Comparison of ENCODE assay signal across 14 mouse cellular contexts in genomic region chr19:55562487-55563147, GRCm38 (mm10).
DNase-seq lines count a peak whose midpoint lies in the region; ATAC-seq and TF ChIP-seq lines count a peak whose summit lies in the region.
"Had no signal": no experiment of that assay in that cellular context is flagged by ENCODE, and none has a peak within 500 bp of the region (broad histone marks: within the 10 kb centered on the region; RNA-seq: fewer than 3 reads in every experiment).

No protein-coding gene starts in this region.

- H3K27ac ChIP-seq in heart, embryonic 12.5 days (ENCODE audit: poor library complexity, severe bottlenecking): peak overlapping the region; percentile 80
- H3K27ac ChIP-seq in stomach, embryonic 15.5 days: peak overlapping the region; percentile 48; the same call in 1 of the 2 replicates
- H3K27ac ChIP-seq in stomach, postnatal 0 days (replicated peaks): no peak overlapping the region
- peak overlapping the region; percentile 12; the same call in 1 of the 2 replicates for H3K27ac ChIP-seq in embryonic facial prominence, embryonic 10.5 days (replicated peaks)
- H3K27ac ChIP-seq: kidney, postnatal 0 days; neural tube, embryonic 13.5 days had no signal

- no peak for TF ChIP-seq EP300 in stomach, postnatal 0 days (optimal IDR thresholded peaks at IDR 0.05)

- WGBS in heart, embryonic 12.5 days: 56% methylated on average over 14 of the region's 14 CpGs
- WGBS in stomach, embryonic 15.5 days: 67% methylated on average over 14 of the region's 14 CpGs
- 63% methylated on average over 14 of the region's 14 CpGs for WGBS in stomach, postnatal 0 days
- 88% methylated on average over 14 of the region's 14 CpGs for WGBS in embryonic facial prominence, embryonic 10.5 days

- no peak overlapping the region for H3K9ac ChIP-seq in heart, embryonic 12.5 days
- no peak overlapping the region for H3K9ac ChIP-seq in stomach, embryonic 15.5 days
- H3K9ac ChIP-seq in stomach, postnatal 0 days (ENCODE audit: low read length): no peak overlapping the region
- H3K9ac ChIP-seq: forebrain, postnatal 0 days; neural tube, embryonic 13.5 days had no signal

- H3K27me3 ChIP-seq in heart, embryonic 12.5 days (replicated peaks): 0 out of 2 replicates have a peak, but pooled peaks cover 2% of the 10 kb centered on the region
- H3K27me3 ChIP-seq in stomach, embryonic 15.5 days (replicated peaks): no peaks in the 10 kb centered on the region
- H3K27me3 ChIP-seq in stomach, postnatal 0 days (ENCODE audit: control insufficient read depth, insufficient read depth, low read length): no peaks in the 10 kb centered on the region
- peaks cover 59% of the 10 kb centered on the region for H3K27me3 ChIP-seq in embryonic facial prominence, embryonic 10.5 days (replicated peaks; ENCODE audit: low read depth, poor library complexity, severe bottlenecking)
- H3K27me3 ChIP-seq: megakaryocyte, embryonic 14.5 days had no signal

- H3K4me2 ChIP-seq in heart, embryonic 12.5 days: no peak overlapping the region
- H3K4me2 ChIP-seq in stomach, embryonic 15.5 days: no peak overlapping the region
- no peak overlapping the region for H3K4me2 ChIP-seq in stomach, postnatal 0 days (replicated peaks; ENCODE audit: low read depth)
- H3K4me2 ChIP-seq: neural tube, embryonic 13.5 days had no signal

- TF ChIP-seq CTCF in stomach, postnatal 0 days (IDR thresholded peaks at IDR 0.05; ENCODE audit: low read depth): no peak

- no peaks in the 10 kb centered on the region for H3K9me3 ChIP-seq in heart, embryonic 12.5 days (replicated peaks)
- H3K9me3 ChIP-seq in stomach, embryonic 15.5 days: no peaks in the 10 kb centered on the region
- H3K9me3 ChIP-seq in stomach, postnatal 0 days (ENCODE audit: control insufficient read depth, low read length): no peaks in the 10 kb centered on the region
- H3K9me3 ChIP-seq in embryonic facial prominence, embryonic 10.5 days: no peaks in the 10 kb centered on the region
- H3K9me3 ChIP-seq: megakaryocyte, embryonic 14.5 days; neural tube, embryonic 13.5 days had no signal

- H3K4me3 ChIP-seq in heart, embryonic 12.5 days: no peak overlapping the region
- no peak overlapping the region for H3K4me3 ChIP-seq in stomach, embryonic 15.5 days (replicated peaks)
- H3K4me3 ChIP-seq in stomach, postnatal 0 days (ENCODE audit: low read depth, low read length): no peak overlapping the region
- H3K4me3 ChIP-seq in embryonic facial prominence, embryonic 10.5 days: no peak overlapping the region
- H3K4me3 ChIP-seq: erythroblast, embryonic 14.5 days; neural tube, embryonic 13.5 days had no signal

- ATAC-seq in heart, embryonic 12.5 days (ENCODE audit: insufficient number of reproducible peaks, low FRiP score): no peak; the same call in 1 of the 2 replicates
- ATAC-seq in stomach, embryonic 15.5 days (ENCODE audit: insufficient read depth, low FRiP score, low read depth): no peak
- no peak for ATAC-seq in stomach, postnatal 0 days (ENCODE audit: low FRiP score, low TSS enrichment)
- ATAC-seq: forebrain, postnatal 0 days; lung, postnatal 0 days had no signal

- DNase-seq in heart, adult 18-20 months: no peak
- DNase-seq in stomach, postnatal 0 days (ENCODE audit: low spot score): no peak
- no peak for DNase-seq in embryonic facial prominence, embryonic 10.5 days (ENCODE audit: low spot score)
- no peak for DNase-seq in thymus, postnatal 25 days
- no peak for DNase-seq in spleen, adult 18-20 months
- DNase-seq: embryo, embryonic 11 days; forebrain, postnatal 0 days had no signal

- no peaks in the 10 kb centered on the region for H3K36me3 ChIP-seq in heart, embryonic 12.5 days
- H3K36me3 ChIP-seq in stomach, embryonic 15.5 days: no peaks in the 10 kb centered on the region
- no peaks in the 10 kb centered on the region for H3K36me3 ChIP-seq in stomach, postnatal 0 days (ENCODE audit: control insufficient read depth, insufficient read depth, low read length)
- no peaks in the 10 kb centered on the region for H3K36me3 ChIP-seq in embryonic facial prominence, embryonic 10.5 days (replicated peaks)
- H3K36me3 ChIP-seq: neural tube, embryonic 13.5 days had no signal

- H3K4me1 ChIP-seq in heart, embryonic 12.5 days (replicated peaks): peaks cover 64% of the 10 kb centered on the region
- H3K4me1 ChIP-seq in stomach, embryonic 15.5 days: peaks cover 20% of the 10 kb centered on the region
- H3K4me1 ChIP-seq in stomach, postnatal 0 days (replicated peaks; ENCODE audit: control insufficient read depth, insufficient read depth): no peaks in the 10 kb centered on the region
- H3K4me1 ChIP-seq in embryonic facial prominence, embryonic 10.5 days: peaks cover 38% of the 10 kb centered on the region
